Mouse (Mus musculus) heart, postnatal 0 days (tissue): ENCODE measurements around the gene Prkg1. TPM values are rescaled to one million over a fixed set of nuclear protein-coding genes. Genes with fewer than 3 reads are reported as not detected.
"Not testable (repeated sequence)": the region's sequence is repeated elsewhere in the genome, so short reads cannot be mapped to it uniquely, and the experiment has no call there.

ENCODE experiments used
- ATAC-seq: fragments of 200-750 bp; cut with Nextera tagmentation; 2 replicates; pipeline ENCODE4 v1.8.0; 2017; ENCODE audit warnings: low read depth, moderate number of reproducible peaks, moderate library complexity; ENCODE audit not compliant: insufficient read depth
- DNase-seq: peaks from one replicate; pipeline ENCODE4 v3.0.0-alpha.2; 2016; ENCODE audit warnings: low spot score
- H3K27ac ChIP-seq: fragments of 300-500 bp; sonication (generic); 2 replicates; pipeline ENCODE4 v1.5.1; 2014; ENCODE audit warnings: low read depth, mild to moderate bottlenecking
- H3K27me3 ChIP-seq: fragments of 300-500 bp; sonication (generic); 2 replicates; pipeline ENCODE4 v1.6.1; 2014; ENCODE audit warnings: low read length, mixed read lengths; ENCODE audit not compliant: control insufficient read depth, insufficient read depth
- H3K36me3 ChIP-seq: fragments of 300-500 bp; sonication (generic); replicated peaks from 2 replicates; pipeline ENCODE4 v1.6.1; 2014; ENCODE audit warnings: low read length, mixed read lengths; ENCODE audit not compliant: control insufficient read depth, insufficient read depth
- H3K4me1 ChIP-seq: fragments of 300-500 bp; sonication (generic); 2 replicates; pipeline ENCODE4 v1.6.1; 2014; ENCODE audit warnings: antibody characterized with exemption; ENCODE audit not compliant: control insufficient read depth, insufficient read depth
- H3K4me2 ChIP-seq: fragments of 300-500 bp; sonication (generic); 2 replicates; pipeline ENCODE4 v1.6.1; 2014; ENCODE audit warnings: low read depth, mild to moderate bottlenecking, low read length, moderate library complexity
- H3K4me3 ChIP-seq: fragments of 300-500 bp; sonication (generic); 2 replicates; pipeline ENCODE4 v1.5.1; 2014; ENCODE audit warnings: low read depth, low read length
- H3K9ac ChIP-seq: fragments of 300-500 bp; sonication (generic); replicated peaks from 2 replicates; pipeline ENCODE4 v1.6.1; 2014; ENCODE audit warnings: low read depth, low read length, mixed read lengths
- H3K9me3 ChIP-seq: fragments of 300-500 bp; sonication (generic); replicated peaks from 2 replicates; pipeline ENCODE4 v1.6.1; 2016; ENCODE audit warnings: low read length; ENCODE audit not compliant: control insufficient read depth
- CTCF ChIP-seq: IDR thresholded peaks from 2 replicates; pipeline ENCODE4 v1.5.1; 2016; ENCODE audit warnings: antibody characterized with exemption, control low read depth, low read depth
- EP300 ChIP-seq: IDR thresholded peaks from 2 replicates; pipeline ENCODE4 v1.6.1; 2016; ENCODE audit warnings: antibody characterized with exemption, low read depth
- WGBS: fragments of 180-500 bp; shearing (Covaris S2); extraction: QIAGEN DNeasy Blood & Tissue Kit; methylation state at CpG from one replicate; pipeline ENCODE4 v1.1.7; 2014; 5-methylcytosine and 5-hydroxymethylcytosine counted together
- polyA plus RNA-seq: library from polyadenylated mRNA; unstranded; fragments of >200 nt; fragmentation: Nextera tagmentation; extraction: Ambion mirVana; gene quantifications from 2 replicates; pipeline ENCODE4 v1.2.1, GENCODE M21; 2015
- total RNA-seq: library from RNA; depleted of rRNA; stranded (reverse); fragments of >200 nt; gene quantifications from 2 replicates; pipeline ENCODE4 v1.2.3, GENCODE M21; 2014; ENCODE audit warnings: low replicate concordance

Gene Prkg1
- total and polyA plus RNA-seq, 2 experiments from 2014 or later, result 4.5 to 14.6 TPM

DNA sequence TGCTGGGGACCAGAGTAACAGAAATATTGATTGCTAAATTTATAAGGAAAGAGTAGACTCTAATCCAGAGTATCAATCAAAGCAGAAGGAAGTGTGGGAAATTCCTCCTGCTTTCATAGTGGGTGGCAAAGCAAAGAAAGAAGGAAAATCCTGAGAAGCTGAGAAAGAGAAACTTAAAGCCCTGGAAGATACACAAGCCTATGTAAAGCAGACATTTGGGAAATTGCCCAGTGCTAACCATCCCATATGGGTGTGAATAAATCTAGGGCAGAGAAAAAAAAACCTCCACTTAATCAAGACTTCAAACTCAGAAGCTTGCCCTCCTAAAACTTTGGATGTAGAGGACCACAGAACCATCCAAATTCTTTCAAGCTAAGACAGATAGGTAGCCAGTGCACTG, 532.4 kb downstream of the Prkg1 start:
- Histone ChIP-seq H3K4me3 (no peak overlapping the region), H3K36me3 (no peaks in the 10 kb centered on the region), H3K27ac (no peak overlapping the region), H3K9ac (no peak overlapping the region), H3K4me2 (no peak overlapping the region), H3K9me3 (no peaks in the 10 kb centered on the region), H3K27me3 (no peaks in the 10 kb centered on the region), H3K4me1 (no peaks in the 10 kb centered on the region)
- TF ChIP-seq EP300 (no peak), CTCF (no peak)
- ATAC-seq (no peak), DNase-seq (no peak)

DNA sequence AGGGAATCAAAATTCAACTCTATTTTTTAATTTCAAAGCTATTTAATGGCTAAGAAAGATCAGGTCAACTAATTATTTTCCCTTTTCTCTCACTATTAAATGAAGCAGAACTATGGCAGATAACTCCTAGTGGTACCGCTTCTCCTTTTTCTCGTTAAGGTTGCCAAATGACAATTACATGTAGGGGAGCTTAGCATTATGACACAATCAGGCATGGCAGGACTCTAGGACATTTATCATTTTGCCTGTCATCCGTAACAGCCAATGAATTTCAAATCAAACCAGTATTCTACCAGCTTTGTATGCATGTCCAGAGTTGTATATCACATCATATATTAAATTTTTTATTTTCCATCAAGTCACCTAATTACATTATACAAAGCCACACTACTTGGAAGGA, 536.4 kb downstream of the Prkg1 start:
- H3K4me1 ChIP-seq, result no peaks in the 10 kb centered on the region
- ATAC-seq, result no peak
- H3K4me3 ChIP-seq, result no peak overlapping the region
- TF ChIP-seq CTCF, result no peak
- no peak for TF ChIP-seq EP300
- 84% methylated on average over 3 of the region's 3 CpGs for WGBS
- H3K9me3 ChIP-seq, result no peaks in the 10 kb centered on the region
- H3K27ac ChIP-seq, result no peak overlapping the region
- H3K27me3 ChIP-seq, result no peaks in the 10 kb centered on the region
- DNase-seq, result no peak
- no peak overlapping the region for H3K9ac ChIP-seq
- H3K36me3 ChIP-seq, result no peaks in the 10 kb centered on the region
- H3K4me2 ChIP-seq, result no peak overlapping the region

DNA sequence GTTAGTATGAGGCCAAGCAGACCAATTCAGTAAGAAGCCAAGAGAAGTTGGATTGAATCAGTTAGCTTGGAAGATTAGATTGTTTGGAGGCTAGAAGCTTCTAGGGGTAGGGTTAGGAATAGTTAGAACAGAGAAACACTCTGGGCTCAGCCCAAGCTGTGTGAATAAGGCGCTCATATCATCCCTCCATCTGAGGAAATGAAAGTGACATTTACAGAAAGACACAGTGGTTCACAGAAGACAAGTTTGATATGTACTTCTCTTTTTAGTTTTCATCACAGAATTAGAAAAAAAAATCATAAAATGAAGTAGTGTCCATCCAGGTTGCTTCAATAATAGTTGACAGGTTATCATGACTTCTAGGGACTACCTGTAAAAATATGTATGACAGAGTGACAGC, 541.4 kb downstream of the Prkg1 start:
- H3K36me3 ChIP-seq, result no peaks in the 10 kb centered on the region
- H3K27me3 ChIP-seq, result no peaks in the 10 kb centered on the region
- H3K27ac ChIP-seq, result no peak overlapping the region
- H3K9me3 ChIP-seq, result no peaks in the 10 kb centered on the region
- ATAC-seq (no peak), DNase-seq (no peak)
- H3K4me3 ChIP-seq, result no peak overlapping the region
- 90% methylated on average over 1 of the region's 1 CpGs for WGBS
- no peak overlapping the region for H3K4me2 ChIP-seq
- no peak overlapping the region for H3K9ac ChIP-seq
- H3K4me1 ChIP-seq, result no peaks in the 10 kb centered on the region
- TF ChIP-seq EP300 (no peak), CTCF (no peak)

DNA sequence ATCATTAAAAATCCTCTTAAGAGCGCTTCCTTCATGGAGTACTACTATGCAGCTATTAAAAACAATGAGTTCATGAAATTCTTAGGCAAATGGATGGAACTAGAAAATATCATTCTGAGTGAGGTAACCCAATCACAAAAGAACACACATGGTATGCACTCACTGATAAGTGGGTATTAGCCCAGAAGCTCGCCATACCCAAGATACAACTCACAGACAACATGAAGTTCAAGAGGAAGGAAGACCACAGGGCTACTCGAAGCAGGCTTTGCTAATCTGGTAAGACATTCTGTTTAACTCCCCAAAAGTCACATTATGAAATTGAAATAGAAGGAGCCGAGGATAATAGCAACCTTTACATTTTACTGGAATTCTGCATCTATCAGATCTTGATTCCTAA, 545.6 kb downstream of the Prkg1 start:
- not testable (repeated sequence) for DNase-seq, H3K36me3 ChIP-seq, H3K9ac ChIP-seq, H3K27me3 ChIP-seq, H3K9me3 ChIP-seq, H3K4me2 ChIP-seq, H3K4me3 ChIP-seq, ATAC-seq, H3K4me1 ChIP-seq, H3K27ac ChIP-seq
- 71% methylated on average over 4 of the region's 4 CpGs for WGBS

DNA sequence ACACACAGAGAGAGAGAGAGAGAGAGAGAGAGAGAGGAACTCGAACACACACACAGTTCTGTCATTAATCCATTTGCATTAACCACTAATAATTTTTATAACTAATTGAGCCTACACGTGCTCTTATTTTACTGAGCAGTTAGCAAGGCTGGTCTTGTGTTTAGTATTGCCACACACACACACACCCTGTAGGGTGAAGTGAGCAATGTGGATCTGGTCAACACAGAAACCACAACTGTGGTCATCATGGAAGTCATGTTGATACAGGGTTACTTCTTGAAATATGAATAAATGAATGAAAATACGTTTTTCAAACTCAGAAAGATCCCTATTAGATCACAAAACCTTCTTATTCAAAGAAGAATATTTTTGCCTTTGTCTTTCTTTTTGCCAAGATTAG, 554.0 kb downstream of the Prkg1 start:
- no peaks in the 10 kb centered on the region for H3K4me1 ChIP-seq
- TF ChIP-seq CTCF (no peak), EP300 (no peak)
- whole genome bisulfite sequencing, result 76% methylated on average over 3 of the region's 3 CpGs
- no peak overlapping the region for H3K4me2 ChIP-seq
- H3K9ac ChIP-seq, result no peak overlapping the region
- ATAC-seq, result no peak
- DNase-seq, result no peak
- no peak overlapping the region for H3K4me3 ChIP-seq
- no peaks in the 10 kb centered on the region for H3K27me3 ChIP-seq
- H3K9me3 ChIP-seq, result no peaks in the 10 kb centered on the region
- no peaks in the 10 kb centered on the region for H3K36me3 ChIP-seq
- no peak overlapping the region for H3K27ac ChIP-seq

DNA sequence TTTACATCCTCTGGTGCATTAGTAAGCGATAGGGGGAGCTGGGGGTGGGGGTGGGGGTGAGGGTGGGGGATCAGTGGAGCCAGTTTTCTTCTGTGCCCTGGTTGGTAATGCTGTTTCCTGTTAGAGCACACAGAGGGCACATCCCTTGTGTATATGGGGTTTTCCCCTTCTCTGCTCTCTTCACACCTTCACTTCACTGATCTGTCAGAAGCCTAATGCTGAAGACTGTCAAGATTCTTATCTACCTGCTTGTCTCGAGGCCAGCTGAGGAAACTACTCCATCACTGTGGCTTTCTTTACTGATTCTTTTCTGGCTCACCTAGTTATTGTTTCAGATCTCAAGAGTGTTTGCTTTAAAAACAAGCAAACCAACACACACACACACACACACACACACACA, 554.4 kb downstream of the Prkg1 start:
- H3K9ac ChIP-seq, result no peak overlapping the region
- WGBS, result 41% methylated on average over 2 of the region's 2 CpGs
- no peak for ATAC-seq
- TF ChIP-seq EP300 (no peak), CTCF (no peak)
- no peak overlapping the region for H3K27ac ChIP-seq
- DNase-seq, result no peak
- H3K27me3 ChIP-seq, result no peaks in the 10 kb centered on the region
- H3K4me2 ChIP-seq, result no peak overlapping the region
- no peaks in the 10 kb centered on the region for H3K4me1 ChIP-seq
- H3K4me3 ChIP-seq, result no peak overlapping the region
- H3K36me3 ChIP-seq, result no peaks in the 10 kb centered on the region
- no peaks in the 10 kb centered on the region for H3K9me3 ChIP-seq
